Mouse (Mus musculus): ENCODE data around the gene Ptpre. TPM values are rescaled to one million over a fixed set of nuclear protein-coding genes. Genes with fewer than 3 reads are reported as not detected.

Gene Ptpre
- total and polyA plus RNA-seq, 2 experiments, result 0.75 to 1.1 TPM

GRCm38 (mm10) chr7:135586402-135586801 lies 49.1 kb downstream of the Ptpre start:
- no peak overlapping the region for H3K4me3 ChIP-seq (ENCODE audit: insufficient read depth, low read depth, low read length)
- H3K36me3 ChIP-seq (ENCODE audit: control insufficient read depth, insufficient read depth, low read length), result no peaks in the 10 kb centered on the region
- no peaks in the 10 kb centered on the region for H3K79me2 ChIP-seq (ENCODE audit: control insufficient read depth, insufficient read depth, low read length)
- no peaks in the 10 kb centered on the region for H3K27me3 ChIP-seq (ENCODE audit: control insufficient read depth, insufficient read depth, low read length)
- H3K4me1 ChIP-seq (ENCODE audit: control insufficient read depth, insufficient read depth, low read length), result no peaks in the 10 kb centered on the region
- 46% methylated on average over 4 of the region's 4 CpGs for WGBS
- TF ChIP-seq POLR2A (IDR thresholded peaks at IDR 0.05; ENCODE audit: extremely low read depth, insufficient read depth, low read length), result no peak
- no peak for TF ChIP-seq CTCF (IDR thresholded peaks at IDR 0.05; ENCODE audit: low read depth, low read length)
- no peak overlapping the region for H3K27ac ChIP-seq (replicated peaks; ENCODE audit: insufficient read depth, low read depth, low read length)
- H3K9ac ChIP-seq (ENCODE audit: low read depth, low read length), result no peak overlapping the region
- DNase-seq (ENCODE audit: extremely low read depth, low read depth, low spot score), result no peak

- H3K4me1 ChIP-seq (ENCODE audit: control insufficient read depth, insufficient read depth, low read length), result no peaks in the 10 kb centered on the region
- no peak overlapping the region for H3K27ac ChIP-seq (replicated peaks; ENCODE audit: insufficient read depth, low read depth, low read length)
- H3K36me3 ChIP-seq (ENCODE audit: control insufficient read depth, insufficient read depth, low read length), result no peaks in the 10 kb centered on the region
- no peak for TF ChIP-seq CTCF (IDR thresholded peaks at IDR 0.05; ENCODE audit: low read depth, low read length)
- no peak for TF ChIP-seq POLR2A (IDR thresholded peaks at IDR 0.05; ENCODE audit: extremely low read depth, insufficient read depth, low read length)
- no peak for DNase-seq (ENCODE audit: extremely low read depth, low read depth, low spot score)
- H3K27me3 ChIP-seq (ENCODE audit: control insufficient read depth, insufficient read depth, low read length), result no peaks in the 10 kb centered on the region
- no peak overlapping the region for H3K9ac ChIP-seq (ENCODE audit: low read depth, low read length)
- no peak overlapping the region for H3K4me3 ChIP-seq (ENCODE audit: insufficient read depth, low read depth, low read length)
- WGBS, result 61% methylated on average over 2 of the region's 2 CpGs
- no peaks in the 10 kb centered on the region for H3K79me2 ChIP-seq (ENCODE audit: control insufficient read depth, insufficient read depth, low read length)
Measured at GRCm38 (mm10) chr7:135587821-135588575, 50.7 kb downstream of the Ptpre start.

- Histone ChIP-seq H3K36me3 (ENCODE audit: control insufficient read depth, insufficient read depth, low read length) (no peaks in the 10 kb centered on the region), H3K4me1 (ENCODE audit: control insufficient read depth, insufficient read depth, low read length) (no peaks in the 10 kb centered on the region), H3K27me3 (ENCODE audit: control insufficient read depth, insufficient read depth, low read length) (no peaks in the 10 kb centered on the region), H3K9ac (ENCODE audit: low read depth, low read length) (no peak overlapping the region), H3K4me3 (ENCODE audit: insufficient read depth, low read depth, low read length) (no peak overlapping the region), H3K79me2 (ENCODE audit: control insufficient read depth, insufficient read depth, low read length) (no peaks in the 10 kb centered on the region), H3K27ac (replicated peaks; ENCODE audit: insufficient read depth, low read depth, low read length) (no peak overlapping the region)
- 77% methylated on average over 8 of the region's 8 CpGs for WGBS
- TF ChIP-seq POLR2A (IDR thresholded peaks at IDR 0.05; ENCODE audit: extremely low read depth, insufficient read depth, low read length) (no peak), CTCF (IDR thresholded peaks at IDR 0.05; ENCODE audit: low read depth, low read length) (no peak)
- no peak for DNase-seq (ENCODE audit: extremely low read depth, low read depth, low spot score)
Measured at GRCm38 (mm10) chr7:135588620-135589309, 51.5 kb downstream of the Ptpre start.

GRCm38 (mm10) chr7:135591461-135591860 lies 54.2 kb downstream of the Ptpre start:
- TF ChIP-seq POLR2A (IDR thresholded peaks at IDR 0.05; ENCODE audit: extremely low read depth, insufficient read depth, low read length) (no peak), CTCF (IDR thresholded peaks at IDR 0.05; ENCODE audit: low read depth, low read length) (no peak)
- H3K4me1 ChIP-seq (ENCODE audit: control insufficient read depth, insufficient read depth, low read length), result no peaks in the 10 kb centered on the region
- H3K4me3 ChIP-seq (ENCODE audit: insufficient read depth, low read depth, low read length), result no peak overlapping the region
- H3K9ac ChIP-seq (ENCODE audit: low read depth, low read length), result no peak overlapping the region
- H3K79me2 ChIP-seq (ENCODE audit: control insufficient read depth, insufficient read depth, low read length), result no peaks in the 10 kb centered on the region
- no peak for DNase-seq (ENCODE audit: extremely low read depth, low read depth, low spot score)
- H3K27me3 ChIP-seq (ENCODE audit: control insufficient read depth, insufficient read depth, low read length), result no peaks in the 10 kb centered on the region
- no peak overlapping the region for H3K27ac ChIP-seq (replicated peaks; ENCODE audit: insufficient read depth, low read depth, low read length)
- 79% methylated on average over 2 of the region's 2 CpGs for WGBS
- H3K36me3 ChIP-seq (ENCODE audit: control insufficient read depth, insufficient read depth, low read length), result no peaks in the 10 kb centered on the region

GRCm38 (mm10) chr7:135593286-135593685 lies 56.0 kb downstream of the Ptpre start:
- peaks cover 5% of the 10 kb centered on the region; the same call in 1 of the 2 replicates for H3K4me1 ChIP-seq (ENCODE audit: control insufficient read depth, insufficient read depth, low read length)
- no peak overlapping the region for H3K4me3 ChIP-seq (ENCODE audit: insufficient read depth, low read depth, low read length)
- no peaks in the 10 kb centered on the region for H3K27me3 ChIP-seq (ENCODE audit: control insufficient read depth, insufficient read depth, low read length)
- no peak overlapping the region for H3K27ac ChIP-seq (replicated peaks; ENCODE audit: insufficient read depth, low read depth, low read length)
- H3K79me2 ChIP-seq (ENCODE audit: control insufficient read depth, insufficient read depth, low read length), result no peaks in the 10 kb centered on the region
- DNase-seq (ENCODE audit: extremely low read depth, low read depth, low spot score), result no peak
- no peak for TF ChIP-seq POLR2A (IDR thresholded peaks at IDR 0.05; ENCODE audit: extremely low read depth, insufficient read depth, low read length)
- TF ChIP-seq CTCF (IDR thresholded peaks at IDR 0.05; ENCODE audit: low read depth, low read length), result no peak
- WGBS, result 84% methylated on average over 5 of the region's 5 CpGs
- H3K9ac ChIP-seq (ENCODE audit: low read depth, low read length), result no peak overlapping the region
- H3K36me3 ChIP-seq (ENCODE audit: control insufficient read depth, insufficient read depth, low read length), result no peaks in the 10 kb centered on the region

GRCm38 (mm10) chr7:135593825-135594224 lies 56.5 kb downstream of the Ptpre start:
- TF ChIP-seq CTCF (IDR thresholded peaks at IDR 0.05; ENCODE audit: low read depth, low read length) (no peak), POLR2A (IDR thresholded peaks at IDR 0.05; ENCODE audit: extremely low read depth, insufficient read depth, low read length) (no peak)
- Histone ChIP-seq H3K4me3 (ENCODE audit: insufficient read depth, low read depth, low read length) (no peak overlapping the region), H3K4me1 (ENCODE audit: control insufficient read depth, insufficient read depth, low read length) (peaks cover 5% of the 10 kb centered on the region; the same call in 1 of the 2 replicates), H3K36me3 (ENCODE audit: control insufficient read depth, insufficient read depth, low read length) (no peaks in the 10 kb centered on the region), H3K27me3 (ENCODE audit: control insufficient read depth, insufficient read depth, low read length) (no peaks in the 10 kb centered on the region), H3K9ac (ENCODE audit: low read depth, low read length) (no peak overlapping the region), H3K79me2 (ENCODE audit: control insufficient read depth, insufficient read depth, low read length) (no peaks in the 10 kb centered on the region), H3K27ac (replicated peaks; ENCODE audit: insufficient read depth, low read depth, low read length) (no peak overlapping the region)
- no peak for DNase-seq (ENCODE audit: extremely low read depth, low read depth, low spot score)
- WGBS, result 84% methylated on average over 3 of the region's 3 CpGs

Measured in liver, adult 2 months (tissue).